Mouse (Mus musculus): Measurements from ENCODE around the gene Reg4. TPM values are rescaled to one million over a fixed set of nuclear protein-coding genes. Genes with fewer than 3 reads are reported as not detected.

The Reg4 gene
- polyA plus RNA-seq, 1 experiment from 2014 or later = not detected

DNA sequence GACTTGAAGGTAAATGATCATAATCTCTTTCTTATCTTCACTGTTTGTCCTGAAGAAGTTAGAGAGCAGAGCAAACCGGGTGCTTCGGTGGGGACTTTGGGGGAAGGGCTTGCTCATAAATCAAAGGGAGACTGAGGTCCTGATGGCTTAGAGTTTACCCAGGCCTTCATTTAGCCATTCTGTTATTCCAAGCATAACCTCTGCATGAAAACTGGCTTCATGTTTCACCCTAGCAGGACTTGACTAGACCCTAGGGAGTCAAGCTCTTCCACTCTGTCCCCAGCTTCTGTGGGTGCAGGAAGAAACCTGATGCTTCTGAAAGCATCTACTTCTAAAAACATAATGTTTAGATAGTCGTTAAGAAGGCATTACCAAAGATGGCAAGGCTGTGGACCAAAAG is 15.0 kb upstream of the Reg4 start:
- Histone ChIP-seq H3K9me3 (ENCODE audit: control insufficient read depth, low read length) (no peaks in the 10 kb centered on the region), H3K4me1 (ENCODE audit: control insufficient read depth, insufficient read depth, low read length) (no peaks in the 10 kb centered on the region), H3K27me3 (ENCODE audit: control insufficient read depth, insufficient read depth, low read length) (no peaks in the 10 kb centered on the region), H3K4me3 (replicated peaks; ENCODE audit: low read depth, low read length) (no peak overlapping the region), H3K9ac (replicated peaks; ENCODE audit: low read length) (no peak overlapping the region), H3K27ac (replicated peaks; ENCODE audit: low read depth, low read length) (no peak overlapping the region), H3K36me3 (ENCODE audit: control insufficient read depth, insufficient read depth, low read length) (no peaks in the 10 kb centered on the region), H3K4me2 (ENCODE audit: low read length) (no peak overlapping the region)
- no peak for DNase-seq
- 76% methylated on average over 3 of the region's 3 CpGs for WGBS
- no peak for ATAC-seq (ENCODE audit: low FRiP score, low TSS enrichment)

DNA sequence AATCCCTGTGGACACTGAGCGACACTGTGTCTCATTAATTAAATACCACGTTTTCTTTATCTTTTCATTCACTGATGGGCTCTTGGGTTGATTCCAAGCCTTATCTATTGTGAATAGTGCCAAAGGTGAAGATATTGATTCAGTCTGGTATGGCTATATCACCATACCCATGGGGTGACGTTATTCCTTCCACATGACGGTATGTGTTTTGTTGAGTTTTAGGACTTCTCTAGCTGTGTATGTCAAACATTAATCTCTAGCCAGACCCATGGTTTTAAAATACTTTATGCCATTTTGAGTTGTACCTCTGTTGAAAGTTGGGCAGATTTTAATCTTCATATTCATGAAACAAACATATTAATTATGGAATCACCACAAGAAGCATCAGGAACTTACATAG is 12.8 kb upstream of the Reg4 start:
- no peak for DNase-seq
- no peak overlapping the region for H3K4me3 ChIP-seq (replicated peaks; ENCODE audit: low read depth, low read length)
- no peak overlapping the region for H3K27ac ChIP-seq (replicated peaks; ENCODE audit: low read depth, low read length)
- no peaks in the 10 kb centered on the region for H3K9me3 ChIP-seq (ENCODE audit: control insufficient read depth, low read length)
- no peaks in the 10 kb centered on the region for H3K36me3 ChIP-seq (ENCODE audit: control insufficient read depth, insufficient read depth, low read length)
- H3K4me1 ChIP-seq (ENCODE audit: control insufficient read depth, insufficient read depth, low read length) = no peaks in the 10 kb centered on the region
- WGBS = 86% methylated on average over 4 of the region's 4 CpGs
- H3K27me3 ChIP-seq (ENCODE audit: control insufficient read depth, insufficient read depth, low read length) = no peaks in the 10 kb centered on the region
- no peak overlapping the region for H3K4me2 ChIP-seq (ENCODE audit: low read length)
- H3K9ac ChIP-seq (replicated peaks; ENCODE audit: low read length) = no peak overlapping the region
- ATAC-seq (ENCODE audit: low FRiP score, low TSS enrichment) = no peak

GRCm38 (mm10) chr3:98210860-98211259 is 11.1 kb upstream of the Reg4 start:
- no peak overlapping the region for H3K27ac ChIP-seq (replicated peaks; ENCODE audit: low read depth, low read length)

DNA sequence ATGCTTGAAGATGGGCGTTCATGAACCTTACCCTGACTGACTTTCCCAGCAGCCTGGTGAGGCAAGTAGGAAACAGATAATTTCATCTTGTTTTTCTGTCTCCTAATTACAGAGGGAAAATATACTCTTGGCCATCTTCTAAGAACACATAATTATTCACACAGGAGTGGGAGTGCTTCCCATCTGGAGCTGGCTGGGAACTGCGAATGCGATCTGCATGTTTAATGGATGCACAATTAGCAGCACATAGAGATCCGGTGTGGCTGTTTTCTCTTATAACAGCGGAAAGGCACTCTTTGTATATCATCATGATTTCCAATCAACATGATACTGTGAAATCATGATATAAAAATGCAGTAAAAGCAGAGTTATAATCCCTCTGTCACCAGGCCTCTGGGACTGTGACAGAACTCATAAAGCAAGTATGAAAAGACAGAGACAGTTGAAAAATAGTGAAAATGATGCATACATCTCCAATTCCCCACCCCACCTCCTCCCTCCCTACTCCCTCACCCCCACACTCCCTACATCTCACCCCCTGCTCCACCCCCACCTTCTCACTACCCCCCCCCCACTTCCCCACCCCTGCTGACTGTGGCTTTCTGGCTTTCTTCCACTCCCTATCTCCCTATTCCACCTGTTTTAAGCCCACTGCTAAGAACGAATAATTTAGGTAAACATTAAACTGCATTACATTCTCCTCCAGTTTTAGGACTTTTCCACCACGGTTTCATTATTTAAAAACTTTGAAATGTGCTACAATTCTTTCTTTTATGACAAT is 10.5 kb upstream of the Reg4 start:
- WGBS = 71% methylated on average over 7 of the region's 7 CpGs
- no peaks in the 10 kb centered on the region for H3K9me3 ChIP-seq (ENCODE audit: control insufficient read depth, low read length)
- H3K27ac ChIP-seq (replicated peaks; ENCODE audit: low read depth, low read length) = no peak overlapping the region
- ATAC-seq (ENCODE audit: low FRiP score, low TSS enrichment) (no peak), DNase-seq (peak; percentile 61)
- no peaks in the 10 kb centered on the region for H3K4me1 ChIP-seq (ENCODE audit: control insufficient read depth, insufficient read depth, low read length)
- no peaks in the 10 kb centered on the region for H3K27me3 ChIP-seq (ENCODE audit: control insufficient read depth, insufficient read depth, low read length)
- no peaks in the 10 kb centered on the region for H3K36me3 ChIP-seq (ENCODE audit: control insufficient read depth, insufficient read depth, low read length)
- H3K4me3 ChIP-seq (replicated peaks; ENCODE audit: low read depth, low read length) = no peak overlapping the region
- no peak overlapping the region for H3K9ac ChIP-seq (replicated peaks; ENCODE audit: low read length)
- no peak overlapping the region for H3K4me2 ChIP-seq (ENCODE audit: low read length)

More at GRCm38 (mm10) chr3:98210860-98211259, 11.1 kb upstream of the Reg4 start:
- H3K9me3 ChIP-seq (ENCODE audit: control insufficient read depth, low read length) = no peaks in the 10 kb centered on the region
- ATAC-seq (ENCODE audit: low FRiP score, low TSS enrichment) = no peak
- DNase-seq = no peak
- H3K4me3 ChIP-seq (replicated peaks; ENCODE audit: low read depth, low read length) = no peak overlapping the region
- no peak overlapping the region for H3K4me2 ChIP-seq (ENCODE audit: low read length)
- H3K4me1 ChIP-seq (ENCODE audit: control insufficient read depth, insufficient read depth, low read length) = no peaks in the 10 kb centered on the region
- H3K36me3 ChIP-seq (ENCODE audit: control insufficient read depth, insufficient read depth, low read length) = no peaks in the 10 kb centered on the region
- WGBS = 72% methylated on average over 10 of the region's 10 CpGs
- H3K9ac ChIP-seq (replicated peaks; ENCODE audit: low read length) = no peak overlapping the region
- H3K27me3 ChIP-seq (ENCODE audit: control insufficient read depth, insufficient read depth, low read length) = no peaks in the 10 kb centered on the region

GRCm38 (mm10) chr3:98216296-98216695 is 5.7 kb upstream of the Reg4 start:
- Histone ChIP-seq H3K4me3 (replicated peaks; ENCODE audit: low read depth, low read length) (no peak overlapping the region), H3K9ac (replicated peaks; ENCODE audit: low read length) (no peak overlapping the region), H3K36me3 (ENCODE audit: control insufficient read depth, insufficient read depth, low read length) (no peaks in the 10 kb centered on the region), H3K27me3 (ENCODE audit: control insufficient read depth, insufficient read depth, low read length) (no peaks in the 10 kb centered on the region), H3K4me1 (ENCODE audit: control insufficient read depth, insufficient read depth, low read length) (no peaks in the 10 kb centered on the region), H3K4me2 (ENCODE audit: low read length) (no peak overlapping the region), H3K9me3 (ENCODE audit: control insufficient read depth, low read length) (no peaks in the 10 kb centered on the region; the same call in 1 of the 2 replicates), H3K27ac (replicated peaks; ENCODE audit: low read depth, low read length) (no peak overlapping the region)
- ATAC-seq (ENCODE audit: low FRiP score, low TSS enrichment) (no peak), DNase-seq (no peak)
- 54% methylated on average over 3 of the region's 3 CpGs for WGBS

GRCm38 (mm10) chr3:98223263-98223662 is 1.3 kb downstream of the Reg4 start:
- Histone ChIP-seq H3K4me3 (replicated peaks; ENCODE audit: low read depth, low read length) (no peak overlapping the region), H3K9ac (replicated peaks; ENCODE audit: low read length) (no peak overlapping the region), H3K36me3 (ENCODE audit: control insufficient read depth, insufficient read depth, low read length) (no peaks in the 10 kb centered on the region), H3K9me3 (ENCODE audit: control insufficient read depth, low read length) (no peaks in the 10 kb centered on the region; the same call in 1 of the 2 replicates), H3K27me3 (ENCODE audit: control insufficient read depth, insufficient read depth, low read length) (no peaks in the 10 kb centered on the region), H3K27ac (replicated peaks; ENCODE audit: low read depth, low read length) (no peak overlapping the region), H3K4me2 (ENCODE audit: low read length) (no peak overlapping the region), H3K4me1 (ENCODE audit: control insufficient read depth, insufficient read depth, low read length) (no peaks in the 10 kb centered on the region)
- DNase-seq (no peak), ATAC-seq (ENCODE audit: low FRiP score, low TSS enrichment) (no peak)
- WGBS = 93% methylated on average over 3 of the region's 3 CpGs

DNA sequence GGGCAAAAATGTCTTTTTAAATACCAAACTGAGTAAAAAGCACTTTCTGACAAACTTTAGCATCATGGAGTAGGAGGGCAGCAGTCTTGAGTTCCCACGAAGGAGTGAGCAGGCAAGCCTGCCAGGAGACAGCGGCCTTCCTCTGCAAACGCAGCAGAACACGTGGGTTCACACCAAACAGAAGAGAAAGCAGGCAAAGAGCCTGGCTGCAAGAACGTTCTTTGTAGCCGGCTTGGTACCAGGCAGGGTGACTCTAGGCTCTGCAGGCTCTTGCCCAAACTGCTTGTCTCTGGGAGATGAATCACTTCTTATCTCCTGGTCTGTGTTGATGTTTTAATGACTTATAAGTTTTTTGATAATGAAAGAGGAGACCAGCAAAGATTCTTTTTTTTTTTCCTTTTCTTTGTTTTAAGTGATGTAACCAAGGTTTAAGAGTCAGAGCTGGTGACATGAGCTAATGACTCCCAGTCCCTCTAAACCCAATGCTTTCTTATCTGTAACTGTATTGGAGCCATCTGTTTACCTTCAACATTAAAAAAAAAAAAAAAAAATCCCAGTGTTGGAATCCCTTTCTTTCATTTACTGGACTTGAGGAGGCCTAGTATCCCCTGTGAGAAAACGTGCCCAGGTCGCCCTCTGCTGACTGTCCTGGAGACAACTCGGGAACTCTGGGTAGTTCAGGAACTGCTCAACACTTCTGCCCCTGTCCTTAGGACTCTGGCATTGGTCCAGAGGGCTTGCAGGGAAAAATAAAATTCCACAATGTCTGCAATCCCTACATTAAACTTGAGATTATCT is 2.0 kb downstream of the Reg4 start:
- Histone ChIP-seq H3K4me2 (ENCODE audit: low read length) (no peak overlapping the region), H3K9ac (replicated peaks; ENCODE audit: low read length) (no peak overlapping the region), H3K27ac (replicated peaks; ENCODE audit: low read depth, low read length) (no peak overlapping the region), H3K9me3 (ENCODE audit: control insufficient read depth, low read length) (no peaks in the 10 kb centered on the region; the same call in 1 of the 2 replicates), H3K36me3 (ENCODE audit: control insufficient read depth, insufficient read depth, low read length) (no peaks in the 10 kb centered on the region), H3K4me3 (replicated peaks; ENCODE audit: low read depth, low read length) (no peak overlapping the region), H3K4me1 (ENCODE audit: control insufficient read depth, insufficient read depth, low read length) (no peaks in the 10 kb centered on the region), H3K27me3 (ENCODE audit: control insufficient read depth, insufficient read depth, low read length) (no peaks in the 10 kb centered on the region)
- peak; percentile 83 for DNase-seq
- peak; percentile 72; the same call in 1 of the 2 replicates for ATAC-seq (ENCODE audit: low FRiP score, low TSS enrichment)
- 12% methylated on average over 9 of the region's 9 CpGs for WGBS

DNA sequence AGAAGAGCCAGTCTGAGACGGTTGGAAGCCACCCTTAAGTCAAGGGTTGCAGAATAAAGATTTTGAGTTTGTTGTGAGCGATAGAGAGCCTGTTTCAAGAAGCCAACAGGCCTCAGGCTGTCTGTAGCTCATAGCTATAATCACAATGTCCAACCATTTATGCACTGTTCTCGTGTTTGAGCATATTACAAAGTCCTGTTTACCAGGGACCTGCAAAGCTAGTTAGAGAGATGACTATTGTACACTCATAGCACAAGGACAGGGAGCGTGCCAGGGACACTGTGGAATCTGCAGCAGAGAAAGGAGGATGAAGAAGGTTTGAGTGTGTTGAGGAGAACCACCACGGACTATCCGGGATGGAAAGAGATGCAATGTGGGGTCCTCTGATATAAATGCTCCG is 3.0 kb downstream of the Reg4 start:
- ATAC-seq (ENCODE audit: low FRiP score, low TSS enrichment) (no peak), DNase-seq (no peak)
- no peaks in the 10 kb centered on the region for H3K36me3 ChIP-seq (ENCODE audit: control insufficient read depth, insufficient read depth, low read length)
- WGBS = 91% methylated on average over 7 of the region's 7 CpGs
- no peak overlapping the region for H3K27ac ChIP-seq (replicated peaks; ENCODE audit: low read depth, low read length)
- no peak overlapping the region for H3K9ac ChIP-seq (replicated peaks; ENCODE audit: low read length)
- H3K4me3 ChIP-seq (replicated peaks; ENCODE audit: low read depth, low read length) = no peak overlapping the region
- no peaks in the 10 kb centered on the region for H3K9me3 ChIP-seq (ENCODE audit: control insufficient read depth, low read length)
- no peaks in the 10 kb centered on the region for H3K27me3 ChIP-seq (ENCODE audit: control insufficient read depth, insufficient read depth, low read length)
- no peaks in the 10 kb centered on the region for H3K4me1 ChIP-seq (ENCODE audit: control insufficient read depth, insufficient read depth, low read length)
- H3K4me2 ChIP-seq (ENCODE audit: low read length) = no peak overlapping the region

Data from midbrain, embryonic 14.5 days (tissue).